Mouse (Mus musculus) CH12.LX (cell line): ENCODE measurements around the gene Ttc21b. TPM values are rescaled to one million over a fixed set of nuclear protein-coding genes. Genes with fewer than 3 reads are reported as not detected.

Experiments used
- DNase-seq: peaks from one replicate; pipeline ENCODE4 v3.0.0-alpha.2; 2013; ENCODE audit errors: extremely low read depth
- H3K27ac ChIP-seq: 2 replicates; pipeline ENCODE4 v1.5.1; 2012; ENCODE audit warnings: low read depth, mild to moderate bottlenecking, control low read depth, moderate library complexity; ENCODE audit not compliant: insufficient read depth
- H3K27me3 ChIP-seq: replicated peaks from 2 replicates; pipeline ENCODE3; 2012; ENCODE audit warnings: inconsistent platforms
- H3K36me3 ChIP-seq, 2 experiments: replicated peaks in 1 of 2; 2 replicates each; pipeline versions ENCODE3 to v1.6.1; 2012; ENCODE audit warnings: inconsistent platforms in 1 of 2, low read length in 1 of 2, mild to moderate bottlenecking in 1 of 2, mixed read lengths in 1 of 2, moderate library complexity in 1 of 2; ENCODE audit not compliant: control insufficient read depth in 1 of 2, insufficient read depth in 1 of 2
- H3K4me1 ChIP-seq, 2 experiments: 2 replicates each; pipeline ENCODE4 v1.6.1; 2012; ENCODE audit warnings: inconsistent platforms in 1 of 2, moderate library complexity in 1 of 2; ENCODE audit not compliant: insufficient read depth in 2 of 2, control insufficient read depth in 1 of 2
- H3K4me2 ChIP-seq: 2 replicates; pipeline ENCODE4 v1.6.1; 2012; ENCODE audit warnings: low read depth, mild to moderate bottlenecking, control low read depth; ENCODE audit not compliant: poor library complexity, insufficient read depth, severe bottlenecking
- H3K4me3 ChIP-seq, 3 experiments: fragments of 150-350 bp in 1 of 3; sonication (generic) in 1 of 3; replicated peaks in 1 of 3; 2 replicates each; pipeline versions ENCODE3 to v1.5.1; 2011 to 2012; ENCODE audit warnings: low read depth in 2 of 3, low read length in 2 of 3, mild to moderate bottlenecking in 2 of 3, moderate library complexity in 2 of 3, control low read depth in 1 of 3, improper control_type of control experiment in 1 of 3, inconsistent platforms in 1 of 3, mixed read lengths in 1 of 3; ENCODE audit not compliant: poor library complexity in 1 of 3
- H3K79me2 ChIP-seq: replicated peaks from 2 replicates; pipeline ENCODE4 v1.6.1; 2012; ENCODE audit warnings: mild to moderate bottlenecking, moderate library complexity; ENCODE audit not compliant: control insufficient read depth, poor library complexity, insufficient read depth, severe bottlenecking; ENCODE audit errors: extremely low read depth
- H3K9ac ChIP-seq: 2 replicates; pipeline ENCODE4 v1.6.1; 2012; ENCODE audit warnings: low read depth, mild to moderate bottlenecking, control low read depth, moderate library complexity; ENCODE audit not compliant: insufficient read depth
- H3K9me3 ChIP-seq: replicated peaks from 2 replicates; pipeline ENCODE3; 2012; ENCODE audit warnings: low read length, inconsistent platforms, mixed read lengths
- BHLHE40 ChIP-seq: IDR thresholded peaks from 2 replicates; pipeline ENCODE4 v1.6.1; 2011; ENCODE audit warnings: mild to moderate bottlenecking, low read depth, low read length, improper control_type of control experiment
- E2F4 ChIP-seq: IDR thresholded peaks from 2 replicates; pipeline ENCODE4 v1.6.1; 2011; ENCODE audit warnings: low read depth, low read length, improper control_type of control experiment; ENCODE audit not compliant: insufficient replicate concordance
- ELF1 ChIP-seq: IDR thresholded peaks from 2 replicates; pipeline ENCODE4 v1.6.1; 2014; ENCODE audit warnings: low read depth, mild to moderate bottlenecking, inconsistent platforms, low read length, improper control_type of control experiment
- HCFC1 ChIP-seq: IDR thresholded peaks from 2 replicates; pipeline ENCODE4 v1.6.1; 2012; ENCODE audit warnings: low read depth, mild to moderate bottlenecking, inconsistent platforms, low read length, improper control_type of control experiment
- IRF4 ChIP-seq: IDR thresholded peaks from 2 replicates; pipeline ENCODE4 v1.6.1; 2014; ENCODE audit warnings: low read depth, mild to moderate bottlenecking, inconsistent platforms, low read length, improper control_type of control experiment
- JUN ChIP-seq: IDR thresholded peaks from 2 replicates; pipeline ENCODE4 v1.6.1; 2011; ENCODE audit warnings: low read depth, mild to moderate bottlenecking, low read length, improper control_type of control experiment, moderate library complexity; ENCODE audit not compliant: insufficient read depth
- JUND ChIP-seq: conservative IDR thresholded peaks from 2 replicates; pipeline ENCODE4 v1.6.1; 2011; ENCODE audit warnings: low read depth, low read length, improper control_type of control experiment
- KAT2A ChIP-seq: IDR thresholded peaks from 2 replicates; pipeline ENCODE4 v1.6.1; 2012; ENCODE audit warnings: low read length, improper control_type of control experiment, inconsistent platforms; ENCODE audit not compliant: insufficient replicate concordance
- MEF2A ChIP-seq: IDR thresholded peaks from 2 replicates; pipeline ENCODE4 v1.6.1; 2014; ENCODE audit warnings: low read depth, mild to moderate bottlenecking, inconsistent platforms, low read length, improper control_type of control experiment, borderline replicate concordance
- MXI1 ChIP-seq: IDR thresholded peaks from 2 replicates; pipeline ENCODE4 v1.6.1; 2011; ENCODE audit warnings: mild to moderate bottlenecking, low read depth, low read length, improper control_type of control experiment
- MYC ChIP-seq: IDR thresholded peaks from 2 replicates; pipeline ENCODE4 v1.6.1; 2011; ENCODE audit warnings: low read depth, mild to moderate bottlenecking, improper control_type of control experiment, low read length
- NELFE ChIP-seq: IDR thresholded peaks from 2 replicates; pipeline ENCODE4 v1.6.1; 2011; ENCODE audit warnings: low read depth, low read length, improper control_type of control experiment
- POLR2A ChIP-seq: IDR thresholded peaks from 2 replicates; pipeline ENCODE4 v1.6.1; 2011; ENCODE audit warnings: low read depth, mild to moderate bottlenecking, improper control_type of control experiment, low read length
- POLR2AphosphoS2 ChIP-seq: IDR thresholded peaks from 2 replicates; pipeline ENCODE4 v1.6.1; 2011; ENCODE audit warnings: low read depth, low read length, improper control_type of control experiment
- SMC3 ChIP-seq: IDR thresholded peaks from 2 replicates; pipeline ENCODE4 v1.6.1; 2011; ENCODE audit warnings: low read depth, low read length, improper control_type of control experiment
- UBTF ChIP-seq: IDR thresholded peaks from 2 replicates; pipeline ENCODE4 v1.6.1; 2012; ENCODE audit warnings: low read depth, mild to moderate bottlenecking, inconsistent platforms, low read length, improper control_type of control experiment, moderate library complexity
- USF2 ChIP-seq: conservative IDR thresholded peaks from 2 replicates; pipeline ENCODE4 v1.6.1; 2011; ENCODE audit warnings: low read depth, low read length, improper control_type of control experiment
- ZKSCAN1 ChIP-seq: IDR thresholded peaks from 2 replicates; pipeline ENCODE4 v1.6.1; 2012; ENCODE audit warnings: low read depth, inconsistent platforms, low read length, improper control_type of control experiment, borderline replicate concordance
- ZMIZ1 ChIP-seq: IDR thresholded peaks from 2 replicates; pipeline ENCODE4 v1.6.1; 2012; ENCODE audit warnings: low read depth, mild to moderate bottlenecking, inconsistent platforms, low read length, improper control_type of control experiment
- dilution Hi-C: fragments of 300-500 bp; cut with MboI; formaldehyde crosslinking; loops from 2 replicates; pipeline ENCODE4 v1.14.3; 2020; ENCODE audit warnings: low sequenced_read_pairs; ENCODE audit not compliant: extremely low pct_unique_long_range_greater_than_20kb, extremely low pct_ligation_motif_present
- in situ Hi-C: fragments of 300-500 bp; cut with MboI; formaldehyde crosslinking; loops from 3 replicates; pipeline ENCODE4 v1.14.3; 2019; ENCODE audit warnings: low sequenced_read_pairs, low pct_ligation_motif_present, low pct_unique_long_range_greater_than_20kb, mixed read lengths
- polyA plus RNA-seq: library from polyadenylated mRNA; unstranded; fragments of >175 nt; gene quantifications from 2 replicates; pipeline ENCODE4 v1.2.1, GENCODE M21; 2012; ENCODE audit warnings: low read depth; ENCODE audit not compliant: insufficient read length
- total RNA-seq, 2 experiments: library from RNA; depleted of rRNA; stranded (reverse); fragments of 300-350 nt in 1 of 2; fragments of >200 nt in 1 of 2; gene quantifications; 2 replicates each; pipeline ENCODE4 v1.2.3; 2012 to 2014

Ttc21b gene
- total and polyA plus RNA-seq, 3 experiments, result not detected

DNA sequence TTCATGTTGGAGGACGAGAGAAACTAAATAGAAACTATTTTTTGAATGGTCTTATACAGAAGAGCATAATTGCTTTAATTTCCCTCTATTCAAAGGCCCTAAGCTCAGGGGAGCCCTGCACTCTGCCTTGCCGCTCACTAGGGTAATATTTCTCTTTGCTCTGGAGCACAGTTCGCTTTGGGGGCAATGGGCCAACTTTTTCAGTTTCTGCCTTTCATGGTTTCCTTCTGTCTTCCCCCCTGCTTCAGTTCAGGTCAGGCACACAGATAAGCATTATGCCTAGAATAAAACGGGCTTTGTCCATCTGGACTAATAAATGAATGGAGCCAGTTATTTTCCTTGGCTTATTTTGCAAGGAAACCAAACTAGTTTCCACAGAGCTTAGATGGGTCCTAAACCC lies 109.9 kb downstream of the Ttc21b start:
- no peak overlapping the region for H3K9ac ChIP-seq
- H3K9me3 ChIP-seq, result peaks cover 3% of the 10 kb centered on the region
- dilution Hi-C loops, result no loop called here
- TF ChIP-seq JUN, result no peak
- TF ChIP-seq JUND, result no peak
- no peak for TF ChIP-seq USF2
- TF ChIP-seq E2F4, result no peak
- no peak for DNase-seq
- H3K79me2 ChIP-seq, result no peaks in the 10 kb centered on the region
- H3K4me3 ChIP-seq, result no peak overlapping the region
- no peaks in the 10 kb centered on the region for H3K27me3 ChIP-seq
- no peaks in the 10 kb centered on the region for H3K36me3 ChIP-seq
- H3K4me2 ChIP-seq, result no peak overlapping the region
- in situ Hi-C loops, result no loop called here
- H3K4me1 ChIP-seq, result no peaks in the 10 kb centered on the region
- no peak overlapping the region for H3K27ac ChIP-seq

DNA sequence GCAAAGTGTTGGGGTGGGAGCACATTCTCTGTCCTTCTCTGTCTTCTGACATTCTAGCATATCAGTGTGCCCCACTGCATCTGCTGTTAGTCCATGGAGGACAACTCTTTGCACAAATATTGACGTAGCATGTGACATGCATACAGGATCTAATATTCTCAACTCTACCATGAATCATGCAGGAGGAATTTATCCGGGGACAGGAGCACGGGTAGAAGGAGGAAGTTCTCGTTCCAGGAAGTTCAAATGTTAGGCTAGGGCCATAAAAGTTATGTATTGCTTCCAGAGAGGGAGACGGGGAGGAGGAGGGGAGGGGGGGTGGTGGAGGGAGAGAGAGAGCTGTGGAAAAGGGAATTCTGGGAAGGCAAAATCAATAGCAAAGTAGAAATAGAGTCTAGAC lies 111.6 kb downstream of the Ttc21b start:
- in situ Hi-C loops (no loop called here), dilution Hi-C loops (no loop called here)
- no peak overlapping the region for H3K27ac ChIP-seq
- H3K9ac ChIP-seq, result no peak overlapping the region
- H3K36me3 ChIP-seq, result no peaks in the 10 kb centered on the region
- no peaks in the 10 kb centered on the region for H3K4me1 ChIP-seq
- H3K79me2 ChIP-seq, result no peaks in the 10 kb centered on the region
- H3K4me2 ChIP-seq, result no peak overlapping the region
- peaks cover 2% of the 10 kb centered on the region for H3K9me3 ChIP-seq
- H3K4me3 ChIP-seq, result no peak overlapping the region
- H3K27me3 ChIP-seq, result no peaks in the 10 kb centered on the region
- no peak for DNase-seq
- no peak for TF ChIP-seq POLR2AphosphoS2
- TF ChIP-seq ZKSCAN1, result no peak
- TF ChIP-seq MEF2A, result no peak
- no peak for TF ChIP-seq ZMIZ1
- no peak for TF ChIP-seq USF2
- no peak for TF ChIP-seq POLR2A
- no peak for TF ChIP-seq ELF1
- no peak for TF ChIP-seq KAT2A
- TF ChIP-seq NELFE, result no peak
- no peak for TF ChIP-seq BHLHE40
- no peak for TF ChIP-seq UBTF
- no peak for TF ChIP-seq MXI1
- TF ChIP-seq HCFC1, result no peak
- TF ChIP-seq MYC, result no peak
- no peak for TF ChIP-seq IRF4
- TF ChIP-seq SMC3, result no peak
